Mouse (Mus musculus): Measurements from ENCODE around the gene Doc2a. TPM values are rescaled to one million over a fixed set of nuclear protein-coding genes. Genes with fewer than 3 reads are reported as not detected.

Doc2a gene
- polyA plus RNA-seq, 1 experiment from 2014 or later = 0.15 TPM

- no peak overlapping the region for H3K4me2 ChIP-seq
- H3K9ac ChIP-seq = no peak overlapping the region
- H3K9me3 ChIP-seq (replicated peaks) = no peaks in the 10 kb centered on the region
- peaks cover 85% of the 10 kb centered on the region for H3K27me3 ChIP-seq (replicated peaks)
- ATAC-seq = no peak
- no peak overlapping the region for H3K4me3 ChIP-seq
- H3K36me3 ChIP-seq = no peaks in the 10 kb centered on the region
- peaks cover 7% of the 10 kb centered on the region; the same call in 1 of the 2 replicates for H3K4me1 ChIP-seq
- H3K27ac ChIP-seq = no peak overlapping the region
- WGBS (ENCODE audit: insufficient replicate concordance) = 44% methylated on average over 5 of the region's 5 CpGs
These were observed 21.3 kb upstream of the Doc2a start for GRCm38 (mm10) chr7:126825952-126826351.

DNA sequence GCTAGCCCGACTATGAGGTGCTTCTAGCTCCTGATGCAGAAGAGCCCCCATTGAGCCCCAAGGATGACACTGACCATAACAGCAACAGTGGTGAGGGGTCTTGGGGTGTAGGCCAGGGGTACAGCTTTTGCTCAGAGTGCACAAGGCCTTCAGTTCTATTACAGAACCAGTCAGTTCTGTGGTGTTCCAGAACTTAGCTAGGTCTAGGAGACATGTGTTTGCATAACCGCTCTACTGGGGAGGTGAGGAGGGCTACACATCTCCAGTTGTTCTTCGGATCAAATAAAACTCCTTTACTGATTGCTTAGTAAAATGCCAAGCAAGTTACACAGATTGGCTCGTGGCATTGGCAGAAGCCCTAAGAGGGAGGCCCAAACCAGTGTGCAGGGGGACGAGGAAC lies 15.7 kb upstream of the Doc2a start, which contains the start of gene 4930451I11Rik:
Gene 4930451I11Rik (minus strand): TSS at position 101 of the 400 bp plus-strand sequence.
- H3K9ac ChIP-seq = 0 out of 2 replicates have a peak within 1 kb of the TSS, but pooled peaks have one; percentile 17

DNA sequence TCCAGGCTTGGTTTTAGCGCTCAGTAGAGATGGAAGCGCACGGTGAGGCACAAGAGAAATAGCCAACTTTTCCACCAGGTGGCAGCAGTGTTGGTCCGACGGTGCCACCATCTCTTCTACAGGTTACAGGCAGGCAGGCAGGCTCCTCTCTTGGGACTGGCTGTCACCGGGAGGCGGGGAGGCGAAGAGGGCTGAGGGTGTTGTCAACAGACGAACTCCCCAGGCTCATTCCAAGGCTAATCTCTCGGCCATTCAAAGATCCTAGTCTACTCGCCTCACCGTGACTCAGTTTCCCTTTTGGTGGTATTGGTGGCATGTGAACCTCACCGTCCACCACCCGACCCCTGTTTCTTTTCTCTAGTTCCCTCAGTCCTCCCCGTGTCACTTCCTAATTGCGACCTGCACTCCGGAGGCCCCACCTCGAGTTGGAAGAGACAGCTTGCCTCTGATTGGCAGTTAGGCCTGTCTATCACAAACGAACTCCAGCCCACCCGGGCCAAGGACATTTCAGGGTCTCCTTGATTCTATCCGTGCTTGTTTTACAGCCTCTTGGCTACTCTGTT lies 15.1 kb upstream of the Doc2a start:
- peak; percentile 76 for ATAC-seq
- Histone ChIP-seq H3K4me2 (peak overlapping the region; percentile 65), H3K27me3 (replicated peaks) (peaks cover 43% of the 10 kb centered on the region), H3K9me3 (replicated peaks) (no peaks in the 10 kb centered on the region), H3K36me3 (no peaks in the 10 kb centered on the region), H3K27ac (no peak overlapping the region), H3K9ac (0 out of 2 replicates have a peak overlapping the region, but pooled peaks have one; percentile 17), H3K4me3 (peak overlapping the region; percentile 41), H3K4me1 (peaks cover 6% of the 10 kb centered on the region)
- 1% methylated on average over 21 of the region's 21 CpGs for WGBS (ENCODE audit: insufficient replicate concordance)

More for the DNA sequence above, 15.7 kb upstream of the Doc2a start, which contains the start of gene 4930451I11Rik:
- peaks cover 6% of the 10 kb centered on the region for H3K4me1 ChIP-seq
- ATAC-seq = no peak
- H3K9me3 ChIP-seq (replicated peaks) = no peaks in the 10 kb centered on the region
- H3K27me3 ChIP-seq (replicated peaks) = peaks cover 47% of the 10 kb centered on the region
- peak within 1 kb of the TSS; percentile 65 for H3K4me2 ChIP-seq
- peak within 1 kb of the TSS; percentile 41 for H3K4me3 ChIP-seq
- WGBS (ENCODE audit: insufficient replicate concordance) = 47% methylated on average over 5 of the region's 5 CpGs
- H3K36me3 ChIP-seq = no peaks in the 10 kb centered on the region
- no peak within 1 kb of the TSS for H3K27ac ChIP-seq

DNA sequence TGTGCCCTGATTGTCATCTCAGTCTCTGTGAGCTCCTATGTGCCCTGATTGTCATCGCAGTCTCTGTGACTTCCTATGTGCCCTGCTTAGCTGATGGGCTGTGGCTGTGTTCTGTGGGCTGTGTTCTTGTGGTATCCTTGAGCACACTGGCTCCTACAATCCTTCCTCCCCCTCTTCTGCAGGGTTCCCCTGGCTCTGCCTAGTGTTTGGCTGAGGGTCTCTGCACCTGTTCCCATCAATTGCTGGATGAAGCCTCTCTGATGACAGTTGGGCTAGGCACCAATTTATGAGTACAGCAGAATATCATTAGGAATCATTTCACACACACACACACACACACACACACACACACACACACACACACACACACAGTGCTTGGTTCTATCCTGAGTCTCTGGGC lies 13.9 kb upstream of the Doc2a start:
- WGBS (ENCODE audit: insufficient replicate concordance) = 71% methylated on average over 1 of the region's 1 CpGs
- Histone ChIP-seq H3K4me3 (no peak overlapping the region), H3K36me3 (no peaks in the 10 kb centered on the region), H3K27me3 (replicated peaks) (peaks cover 35% of the 10 kb centered on the region), H3K9ac (no peak overlapping the region), H3K4me1 (peaks cover 6% of the 10 kb centered on the region), H3K4me2 (no peak overlapping the region), H3K27ac (no peak overlapping the region), H3K9me3 (replicated peaks) (no peaks in the 10 kb centered on the region)
- ATAC-seq = no peak

GRCm38 (mm10) chr7:126843276-126843675 lies 3.9 kb upstream of the Doc2a start:
- no peak for ATAC-seq
- Histone ChIP-seq H3K27me3 (replicated peaks) (peaks cover 50% of the 10 kb centered on the region), H3K9ac (no peak overlapping the region), H3K4me1 (peaks cover 11% of the 10 kb centered on the region; the same call in 1 of the 2 replicates), H3K27ac (no peak overlapping the region), H3K4me2 (no peak overlapping the region), H3K4me3 (no peak overlapping the region), H3K9me3 (replicated peaks) (no peaks in the 10 kb centered on the region), H3K36me3 (no peaks in the 10 kb centered on the region)
- 57% methylated on average over 9 of the region's 9 CpGs for WGBS (ENCODE audit: insufficient replicate concordance)

DNA sequence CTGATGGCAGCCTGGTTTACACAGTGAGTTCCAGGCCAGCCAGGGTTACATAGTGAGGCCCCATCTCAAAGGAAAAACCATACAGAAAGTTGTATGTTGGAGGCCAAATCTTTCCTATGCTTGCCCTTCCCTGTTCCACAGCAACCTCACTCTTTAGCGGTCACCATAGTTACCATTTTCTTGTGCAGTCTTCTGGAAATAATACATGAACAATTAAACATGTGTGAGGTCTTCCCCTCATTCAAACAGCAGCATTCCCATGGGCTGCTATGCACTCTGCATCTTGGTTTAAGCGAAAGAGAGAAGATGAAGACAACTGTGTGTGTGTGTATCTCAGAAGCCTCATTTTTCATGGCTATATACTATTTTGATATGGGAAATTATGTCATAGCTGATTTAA lies 1.7 kb upstream of the Doc2a start:
- WGBS (ENCODE audit: insufficient replicate concordance) = 81% methylated on average over 2 of the region's 2 CpGs
- H3K9me3 ChIP-seq (replicated peaks) = no peaks in the 10 kb centered on the region
- H3K4me1 ChIP-seq = peaks cover 14% of the 10 kb centered on the region; the same call in 1 of the 2 replicates
- H3K9ac ChIP-seq = no peak overlapping the region
- no peak for ATAC-seq
- no peak overlapping the region for H3K4me2 ChIP-seq
- no peak overlapping the region for H3K27ac ChIP-seq
- no peak overlapping the region for H3K4me3 ChIP-seq
- H3K27me3 ChIP-seq (replicated peaks) = peaks cover 72% of the 10 kb centered on the region
- no peaks in the 10 kb centered on the region for H3K36me3 ChIP-seq

- ATAC-seq = 0 out of 2 replicates have a peak, but pooled peaks have one; percentile 13
- peak overlapping the region; percentile 75 for H3K4me2 ChIP-seq
- 1% methylated on average over 71 of the region's 74 CpGs for WGBS (ENCODE audit: insufficient replicate concordance)
- peaks cover 78% of the 10 kb centered on the region for H3K27me3 ChIP-seq (replicated peaks)
- no peak overlapping the region for H3K27ac ChIP-seq
- peaks cover 14% of the 10 kb centered on the region; the same call in 1 of the 2 replicates for H3K4me1 ChIP-seq
- peak overlapping the region; percentile 38 for H3K9ac ChIP-seq
- peak overlapping the region; percentile 49 for H3K4me3 ChIP-seq
- no peaks in the 10 kb centered on the region for H3K9me3 ChIP-seq (replicated peaks)
- H3K36me3 ChIP-seq = peaks cover 12% of the 10 kb centered on the region
These were observed 494 bp downstream of the Doc2a start for GRCm38 (mm10) chr7:126847421-126848398.

GRCm38 (mm10) chr7:126848794-126849193 lies 1.6 kb downstream of the Doc2a start:
- WGBS (ENCODE audit: insufficient replicate concordance) = 23% methylated on average over 10 of the region's 10 CpGs
- H3K9me3 ChIP-seq (replicated peaks) = no peaks in the 10 kb centered on the region
- H3K27ac ChIP-seq = no peak overlapping the region
- H3K36me3 ChIP-seq = peaks cover 23% of the 10 kb centered on the region
- H3K9ac ChIP-seq = no peak overlapping the region
- no peak overlapping the region for H3K4me3 ChIP-seq
- ATAC-seq = no peak
- peaks cover 78% of the 10 kb centered on the region for H3K27me3 ChIP-seq (replicated peaks)
- peaks cover 14% of the 10 kb centered on the region; the same call in 1 of the 2 replicates for H3K4me1 ChIP-seq
- H3K4me2 ChIP-seq = no peak overlapping the region

DNA sequence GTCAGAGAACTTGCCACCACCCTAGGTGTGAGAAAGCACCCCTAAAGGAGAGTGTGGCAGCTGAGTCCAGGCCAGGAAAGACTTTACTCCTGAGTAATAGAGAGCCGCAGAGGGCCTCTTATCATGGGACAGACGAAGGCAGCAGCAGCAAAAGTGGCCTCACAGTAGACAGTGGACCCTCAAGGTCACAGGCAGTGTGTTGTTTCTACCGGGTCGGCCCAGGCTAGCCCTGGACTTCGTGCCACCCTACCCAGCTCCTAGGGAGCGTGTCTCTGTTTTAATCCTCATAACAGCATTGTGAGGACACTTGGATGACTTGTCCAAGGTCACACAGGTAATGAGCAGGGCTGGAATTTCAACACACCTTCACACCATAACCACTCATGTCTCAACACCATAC lies 2.9 kb downstream of the Doc2a start:
- Histone ChIP-seq H3K9ac (no peak overlapping the region), H3K9me3 (replicated peaks) (no peaks in the 10 kb centered on the region), H3K36me3 (peaks cover 37% of the 10 kb centered on the region), H3K4me2 (no peak overlapping the region), H3K27ac (no peak overlapping the region), H3K4me1 (peaks cover 14% of the 10 kb centered on the region; the same call in 1 of the 2 replicates), H3K27me3 (replicated peaks) (peaks cover 66% of the 10 kb centered on the region), H3K4me3 (no peak overlapping the region)
- no peak for ATAC-seq
- 65% methylated on average over 6 of the region's 6 CpGs for WGBS (ENCODE audit: insufficient replicate concordance)

DNA sequence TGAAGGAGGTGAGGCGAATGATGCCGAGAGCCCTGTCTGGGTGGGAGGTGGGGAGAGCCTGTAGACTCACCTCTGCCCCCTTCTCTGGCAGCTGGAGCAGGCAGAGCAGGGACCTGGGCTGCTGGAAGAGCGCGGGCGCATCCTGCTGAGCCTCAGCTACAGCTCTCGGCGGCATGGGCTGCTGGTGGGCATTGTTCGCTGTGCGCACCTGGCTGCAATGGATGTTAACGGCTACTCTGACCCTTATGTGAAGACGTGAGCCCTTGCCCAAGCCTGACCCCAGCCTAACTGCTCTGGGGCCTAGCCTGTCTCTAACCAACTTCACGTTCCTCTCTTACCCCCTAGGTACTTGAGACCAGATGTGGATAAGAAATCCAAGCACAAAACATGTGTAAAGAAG lies 4.0 kb downstream of the Doc2a start:
- H3K27ac ChIP-seq = no peak overlapping the region
- no peak overlapping the region for H3K4me2 ChIP-seq
- WGBS (ENCODE audit: insufficient replicate concordance) = 58% methylated on average over 12 of the region's 12 CpGs
- H3K36me3 ChIP-seq = peaks cover 47% of the 10 kb centered on the region
- peaks cover 14% of the 10 kb centered on the region; the same call in 1 of the 2 replicates for H3K4me1 ChIP-seq
- H3K4me3 ChIP-seq = no peak overlapping the region
- H3K9me3 ChIP-seq (replicated peaks) = no peaks in the 10 kb centered on the region
- H3K27me3 ChIP-seq (replicated peaks) = peaks cover 57% of the 10 kb centered on the region
- no peak overlapping the region for H3K9ac ChIP-seq
- ATAC-seq = no peak

DNA sequence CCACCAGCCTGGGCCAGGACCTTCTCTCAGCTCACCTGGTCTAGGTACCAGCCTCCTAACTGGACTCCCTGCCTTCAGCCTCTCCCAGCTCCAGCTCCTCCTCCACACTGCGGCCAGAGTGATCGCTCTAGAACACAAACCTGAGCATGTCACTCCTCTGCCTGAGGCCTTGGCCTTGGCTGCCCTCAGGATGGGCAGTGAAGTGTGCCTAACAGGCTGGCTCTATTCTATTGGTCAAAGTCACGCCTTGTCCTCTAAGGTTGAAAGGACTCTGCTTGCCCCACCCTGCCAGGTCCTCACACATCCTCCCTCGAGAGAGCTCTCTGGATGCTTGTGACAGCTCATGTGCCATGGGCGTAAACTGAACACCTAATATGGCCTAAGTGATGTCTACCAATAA lies 6.2 kb downstream of the Doc2a start:
- H3K27ac ChIP-seq = no peak overlapping the region
- no peak overlapping the region for H3K9ac ChIP-seq
- ATAC-seq = no peak
- H3K9me3 ChIP-seq (replicated peaks) = no peaks in the 10 kb centered on the region
- 0 out of 2 replicates have a peak, but pooled peaks cover 1% of the 10 kb centered on the region for H3K4me1 ChIP-seq
- peaks cover 34% of the 10 kb centered on the region for H3K27me3 ChIP-seq (replicated peaks)
- WGBS (ENCODE audit: insufficient replicate concordance) = 84% methylated on average over 5 of the region's 5 CpGs
- H3K36me3 ChIP-seq = peaks cover 70% of the 10 kb centered on the region
- H3K4me2 ChIP-seq = no peak overlapping the region
- H3K4me3 ChIP-seq = no peak overlapping the region

DNA sequence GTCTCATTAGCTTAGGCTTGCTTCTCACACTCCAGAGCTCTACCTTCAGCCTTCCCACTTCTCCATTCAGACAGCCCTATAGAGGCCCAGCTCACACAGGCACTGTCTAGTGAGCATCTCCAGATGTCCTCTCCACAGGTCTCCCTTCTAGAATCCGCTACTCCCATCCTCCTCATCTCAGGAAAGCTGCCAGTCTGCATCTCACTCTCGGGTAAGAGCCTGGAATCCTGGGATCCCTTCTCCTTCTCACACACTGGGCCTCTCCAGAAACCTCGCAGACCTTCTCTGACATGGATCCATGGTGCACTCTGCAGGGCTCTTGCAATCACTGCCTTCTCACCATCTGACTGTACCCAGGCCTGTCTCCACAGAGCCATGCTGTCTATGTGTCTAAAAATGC lies 8.4 kb downstream of the Doc2a start:
- 84% methylated on average over 3 of the region's 3 CpGs for WGBS (ENCODE audit: insufficient replicate concordance)
- peaks cover 92% of the 10 kb centered on the region for H3K36me3 ChIP-seq
- no peaks in the 10 kb centered on the region for H3K9me3 ChIP-seq (replicated peaks)
- H3K27ac ChIP-seq = no peak overlapping the region
- H3K4me3 ChIP-seq = no peak overlapping the region
- peaks cover 12% of the 10 kb centered on the region for H3K4me1 ChIP-seq
- ATAC-seq = no peak
- no peak overlapping the region for H3K4me2 ChIP-seq
- peaks cover 12% of the 10 kb centered on the region for H3K27me3 ChIP-seq (replicated peaks)
- H3K9ac ChIP-seq = no peak overlapping the region
